ENCODE assay signal across 7 mouse cellular contexts in genomic region chr5:148495173-148495572, GRCm38 (mm10). TPM values are rescaled to one million over a fixed set of nuclear protein-coding genes. Genes with fewer than 3 reads are reported as not detected.
A peak's percentile ranks its signal among the peaks of the same experiment; 100 is the strongest.
DNase-seq lines count a peak whose midpoint lies in the region; TF ChIP-seq lines count a peak whose summit lies in the region.

No protein-coding gene starts in this region.

- no peaks in the 10 kb centered on the region for H3K9me3 ChIP-seq in E14TG2a.4 (ENCODE audit: low read length)

- TF ChIP-seq CTCF in E14TG2a.4 (conservative IDR thresholded peaks at IDR 0.05; ENCODE audit: low read length) = no peak

- H3K4me3 ChIP-seq in E14TG2a.4 (replicated peaks; ENCODE audit: low read length) = peak overlapping the region; percentile 41

- H3K27me3 ChIP-seq in E14TG2a.4 (ENCODE audit: insufficient read depth, low read length) = peaks cover 10% of the 10 kb centered on the region; the same call in 1 of the 2 replicates

- peaks cover 71% of the 10 kb centered on the region for H3K4me1 ChIP-seq in E14TG2a.4 (replicated peaks; ENCODE audit: low read depth, low read length)

- DNase-seq in CD4-positive helper T cell, adult 2 months (ENCODE audit: low read depth, low spot score) = peak; percentile 92
- peak; percentile 93 for DNase-seq in induced T-regulatory cell, adult 2 months (ENCODE audit: low read depth)
- peak; percentile 40 to 70 for DNase-seq in monocyte, adult 2 months (ENCODE audit: low read depth in 1 of 2, low spot score in 2 of 2)
- no peak for DNase-seq in frontal cortex, adult 2 months (ENCODE audit: extremely low spot score in 1 of 2, low spot score in 1 of 2)
- no peak for DNase-seq in urinary bladder, postnatal 36 days (ENCODE audit: low spot score in 2 of 2)
- DNase-seq in frontal cortex, postnatal 25 days (ENCODE audit: low spot score in 2 of 2) = no peak

- no peaks in the 10 kb centered on the region for H3K36me3 ChIP-seq in E14TG2a.4 (ENCODE audit: insufficient read depth, low read length)

RNA-seq across cellular contexts. Expression of gene Ubl3, which starts 57.4 kb away (rescaled TPM):
- polyA plus RNA-seq in frontal cortex, adult 2 months (2012; rRNA removed) = 139 and 162 TPM in 2 replicates

Comparison
In these comparisons a context has a peak if more than half of its experiments do, and no peak if none do; other contexts are left out.
1. DNase-seq: peak in CD4-positive helper T cell, adult 2 months (single experiment), induced T-regulatory cell, adult 2 months (single experiment) and monocyte, adult 2 months (2 of 2); none in frontal cortex, adult 2 months (0 of 2), urinary bladder, postnatal 36 days (0 of 2) and frontal cortex, postnatal 25 days (0 of 2).